Mouse (Mus musculus): ENCODE results near the gene Trim71.

The Trim71 gene

DNA sequence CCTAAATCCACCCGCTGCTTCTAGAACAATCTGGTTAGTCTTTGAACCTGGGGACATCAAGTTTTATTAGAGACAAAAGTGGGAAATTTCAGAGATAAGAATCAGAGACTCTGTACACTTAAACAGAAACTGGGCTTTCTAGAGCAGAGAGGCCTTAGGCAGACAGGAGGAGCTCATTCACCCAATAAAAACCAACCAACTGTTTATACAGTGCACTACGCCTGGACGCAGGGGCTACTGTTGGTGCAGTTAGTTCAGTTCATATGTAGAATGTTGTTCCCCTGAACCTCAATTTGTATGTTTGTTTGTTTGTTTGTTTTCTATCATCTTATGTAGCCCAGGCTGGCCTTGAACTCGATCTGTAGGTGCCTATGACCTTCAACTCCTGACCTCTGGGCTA is 77.4 kb downstream of the Trim71 start:
- DNase-seq (ENCODE audit: low read depth, low spot score), result no peak

GRCm38 (mm10) chr9:114484771-114485170 is 79.4 kb downstream of the Trim71 start:
- DNase-seq (ENCODE audit: low read depth, low spot score), result no peak

- no peak for DNase-seq (ENCODE audit: low read depth, low spot score)
These were observed 83.2 kb downstream of the Trim71 start for GRCm38 (mm10) chr9:114480940-114481339.

GRCm38 (mm10) chr9:114477019-114477418 is 87.2 kb downstream of the Trim71 start:
- DNase-seq (ENCODE audit: low read depth, low spot score), result no peak

DNA sequence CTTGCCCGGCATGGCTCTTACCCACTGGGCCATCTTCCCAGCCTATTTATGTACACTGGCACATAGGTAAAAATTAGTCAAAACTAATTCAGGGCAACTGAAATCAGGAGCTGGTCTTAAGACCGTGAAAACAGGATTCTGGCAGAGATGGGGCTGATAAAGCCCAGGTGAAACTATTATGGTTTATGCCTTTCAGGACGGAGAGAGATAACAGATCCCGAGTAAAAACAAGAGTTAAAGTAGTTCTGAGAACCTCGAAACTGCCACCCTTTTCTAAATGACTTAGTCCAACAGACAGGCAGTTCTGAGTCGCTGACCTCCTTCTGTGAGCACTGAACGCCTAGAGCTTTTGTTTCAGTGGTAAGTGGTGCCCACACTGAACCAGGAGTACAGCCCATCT is 92.3 kb downstream of the Trim71 start:
- DNase-seq (ENCODE audit: low read depth, low spot score), result no peak

DNA sequence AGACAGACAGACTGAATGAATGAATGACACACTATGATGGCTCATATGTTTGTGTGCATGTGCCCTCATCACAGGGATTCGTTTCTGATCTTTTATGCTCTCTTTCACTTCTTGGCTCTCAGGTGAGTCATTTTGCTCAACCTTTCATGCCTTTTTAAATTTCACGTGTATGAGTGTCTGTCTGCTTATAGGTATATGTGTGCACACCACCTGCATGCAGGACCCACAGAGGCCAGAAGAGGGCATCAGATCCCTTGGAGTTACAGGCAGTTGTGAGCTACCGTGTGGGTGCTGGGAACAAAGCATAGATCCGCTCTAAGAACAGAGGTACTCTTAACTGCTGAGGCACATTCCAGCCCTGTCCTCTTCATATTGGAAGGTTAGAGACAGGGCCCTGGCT is 95.5 kb downstream of the Trim71 start:
- DNase-seq (ENCODE audit: low read depth, low spot score), result no peak

- DNase-seq (ENCODE audit: low read depth, low spot score), result no peak
These were observed 96.0 kb downstream of the Trim71 start for GRCm38 (mm10) chr9:114468217-114468616.

DNA sequence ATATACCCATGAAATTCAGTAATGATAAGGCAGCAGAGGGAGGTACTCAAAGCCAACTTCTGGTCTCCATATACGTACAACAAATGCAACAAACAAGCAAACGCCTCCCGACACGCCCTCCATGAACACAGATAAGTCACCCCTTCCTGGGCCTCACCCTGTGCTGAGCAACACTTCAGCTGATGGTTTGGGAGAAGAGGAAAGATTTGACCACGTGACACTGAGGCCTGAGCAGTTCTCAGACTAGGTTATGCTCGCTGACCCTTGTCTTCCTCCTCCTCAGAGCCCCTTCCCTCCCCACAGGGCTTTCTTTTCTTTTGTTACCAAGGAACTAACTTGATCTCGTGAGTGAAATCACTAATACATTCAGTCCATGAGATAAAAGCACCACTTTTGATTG is 97.3 kb downstream of the Trim71 start:
- DNase-seq (ENCODE audit: low read depth, low spot score), result no peak

DNA sequence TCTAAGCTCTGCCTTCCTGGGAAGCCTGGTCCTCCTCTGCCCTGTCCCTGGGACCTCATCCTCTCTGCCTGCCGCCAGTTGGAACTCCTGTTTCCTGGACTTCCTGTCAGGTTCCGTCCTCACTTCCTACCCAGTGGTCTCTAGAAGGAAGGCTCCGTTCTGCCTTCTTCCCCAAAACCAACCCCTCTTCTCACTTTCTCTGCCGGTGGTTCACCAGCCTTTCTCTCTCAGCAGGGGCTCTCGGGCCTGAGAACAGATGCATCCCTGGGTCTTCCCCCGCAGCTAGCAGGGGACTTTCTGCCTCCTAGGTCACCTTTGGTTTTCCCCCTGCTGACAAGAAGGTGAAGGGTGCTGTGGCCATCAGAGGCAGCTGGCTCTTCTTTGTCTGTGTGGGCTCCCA is 98.7 kb downstream of the Trim71 start:
- no peak for DNase-seq (ENCODE audit: low read depth, low spot score)

DNA sequence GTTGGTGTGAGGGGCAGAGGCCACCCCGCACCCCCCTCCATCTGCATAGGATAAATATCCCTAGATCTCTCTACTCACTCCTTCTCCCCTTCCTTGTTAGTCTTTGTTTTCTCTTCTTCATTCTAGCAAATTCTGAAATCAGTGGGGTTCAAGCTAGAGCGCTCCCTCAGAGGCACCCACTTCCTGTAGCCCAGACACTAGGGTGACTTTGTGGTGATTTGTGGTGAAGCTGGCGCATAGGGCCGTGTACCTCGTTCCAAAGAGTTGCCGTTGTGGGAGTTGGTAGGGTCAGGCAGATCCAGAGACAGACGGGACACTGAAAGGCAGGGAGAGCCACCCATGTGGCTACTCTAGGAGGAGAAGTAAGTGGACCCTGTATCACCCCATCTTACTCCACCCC is 101.6 kb downstream of the Trim71 start:
- no peak for DNase-seq (ENCODE audit: low read depth, low spot score)

- no peak for DNase-seq (ENCODE audit: low read depth, low spot score)
These were observed 105.7 kb downstream of the Trim71 start for GRCm38 (mm10) chr9:114458436-114458835.
